Mouse (Mus musculus) retina, adult 2 months (tissue): ENCODE measurements around the gene Cdk5r2.
"Not testable (repeated sequence)": the region's sequence is repeated elsewhere in the genome, so short reads cannot be mapped to it uniquely, and the experiment has no call there.

ENCODE experiments used
- DNase-seq: peaks from one replicate; pipeline ENCODE4 v3.0.0-alpha.2; 2012; ENCODE audit warnings: low read depth, low spot score

The Cdk5r2 gene

GRCm38 (mm10) chr1:74854306-74855056, at the start of gene Cdk5r2:
Gene Cdk5r2 (plus strand): TSS chr1:74854934.
- DNase-seq: peak; percentile 99

GRCm38 (mm10) chr1:74805340-74805835, 49.3 kb upstream of the Cdk5r2 start:
- no peak for DNase-seq

GRCm38 (mm10) chr1:74805843-74806242, 48.9 kb upstream of the Cdk5r2 start:
- DNase-seq: no peak

GRCm38 (mm10) chr1:74806360-74807311, 48.1 kb upstream of the Cdk5r2 start:
- DNase-seq: no peak

- no peak for DNase-seq
These were observed 47.1 kb upstream of the Cdk5r2 start for GRCm38 (mm10) chr1:74807551-74808071.

GRCm38 (mm10) chr1:74808078-74808477, 46.7 kb upstream of the Cdk5r2 start:
- DNase-seq: peak; percentile 75

- DNase-seq: no peak
These were observed 45.7 kb upstream of the Cdk5r2 start for GRCm38 (mm10) chr1:74809007-74809406.

- DNase-seq: no peak
These were observed 39.6 kb upstream of the Cdk5r2 start for GRCm38 (mm10) chr1:74814931-74815647.

- DNase-seq: not testable (repeated sequence)
These were observed 38.8 kb upstream of the Cdk5r2 start for GRCm38 (mm10) chr1:74815965-74816364.

GRCm38 (mm10) chr1:74816612-74817199, 38.0 kb upstream of the Cdk5r2 start:
- DNase-seq: peak; percentile 88

GRCm38 (mm10) chr1:74817219-74817618, 37.5 kb upstream of the Cdk5r2 start:
- DNase-seq: no peak

- no peak for DNase-seq
These were observed 36.2 kb upstream of the Cdk5r2 start for GRCm38 (mm10) chr1:74818509-74818908.

GRCm38 (mm10) chr1:74823598-74823997, 31.1 kb upstream of the Cdk5r2 start:
- not testable (repeated sequence) for DNase-seq

GRCm38 (mm10) chr1:74824518-74825302, 30.0 kb upstream of the Cdk5r2 start:
- DNase-seq: no peak

- DNase-seq: no peak
These were observed 24.7 kb upstream of the Cdk5r2 start for GRCm38 (mm10) chr1:74830061-74830460.

- DNase-seq: no peak
These were observed 21.5 kb upstream of the Cdk5r2 start for GRCm38 (mm10) chr1:74833255-74833654.

- DNase-seq: no peak
These were observed 11.6 kb upstream of the Cdk5r2 start for GRCm38 (mm10) chr1:74843090-74843489.

- DNase-seq: no peak
These were observed 8.4 kb upstream of the Cdk5r2 start for GRCm38 (mm10) chr1:74846341-74846740.

GRCm38 (mm10) chr1:74848946-74849345, 5.8 kb upstream of the Cdk5r2 start:
- no peak for DNase-seq

GRCm38 (mm10) chr1:74850251-74850650, 4.5 kb upstream of the Cdk5r2 start:
- DNase-seq: no peak
